Mouse (Mus musculus): ENCODE results near the gene Blzf1. TPM values are rescaled to one million over a fixed set of nuclear protein-coding genes. Genes with fewer than 3 reads are reported as not detected.

Blzf1 gene
- polyA plus RNA-seq, 1 experiment from 2014 or later = 33.7 TPM

DNA sequence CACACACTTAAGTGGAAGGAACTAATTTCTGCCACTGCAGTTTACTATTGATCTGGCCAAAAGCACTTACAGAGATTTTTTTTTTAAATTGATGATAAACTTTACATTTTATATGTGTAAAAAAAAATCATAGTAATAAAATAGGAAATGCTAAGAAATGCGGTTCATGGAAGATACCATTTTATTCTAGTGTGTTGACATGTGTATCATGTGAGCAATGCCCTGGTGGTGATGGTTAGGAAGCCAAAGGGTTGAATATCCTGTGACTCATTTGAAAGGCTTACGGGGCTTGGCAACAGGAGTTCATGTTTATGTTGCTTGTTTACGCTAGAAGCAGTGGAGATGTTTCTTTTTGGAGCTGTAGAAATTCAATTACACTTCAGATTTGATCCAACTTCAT is 30.7 kb downstream of the Blzf1 start:
- H3K4me1 ChIP-seq (replicated peaks; ENCODE audit: control insufficient read depth, insufficient read depth, low read length) = no peaks in the 10 kb centered on the region
- H3K4me2 ChIP-seq (ENCODE audit: low read length) = no peak overlapping the region
- no peak overlapping the region for H3K4me3 ChIP-seq (replicated peaks; ENCODE audit: low read length)
- H3K9me3 ChIP-seq (ENCODE audit: control insufficient read depth, low read length) = no peaks in the 10 kb centered on the region
- peaks cover 2% of the 10 kb centered on the region; the same call in 1 of the 2 replicates for H3K36me3 ChIP-seq (ENCODE audit: control insufficient read depth, insufficient read depth)
- WGBS = 86% methylated on average over 3 of the region's 3 CpGs
- no peak overlapping the region for H3K9ac ChIP-seq (replicated peaks; ENCODE audit: low read depth, low read length)
- no peaks in the 10 kb centered on the region for H3K27me3 ChIP-seq (replicated peaks; ENCODE audit: control insufficient read depth, insufficient read depth, low read length)
- no peak overlapping the region for H3K27ac ChIP-seq (ENCODE audit: low read length)
- no peak for ATAC-seq

DNA sequence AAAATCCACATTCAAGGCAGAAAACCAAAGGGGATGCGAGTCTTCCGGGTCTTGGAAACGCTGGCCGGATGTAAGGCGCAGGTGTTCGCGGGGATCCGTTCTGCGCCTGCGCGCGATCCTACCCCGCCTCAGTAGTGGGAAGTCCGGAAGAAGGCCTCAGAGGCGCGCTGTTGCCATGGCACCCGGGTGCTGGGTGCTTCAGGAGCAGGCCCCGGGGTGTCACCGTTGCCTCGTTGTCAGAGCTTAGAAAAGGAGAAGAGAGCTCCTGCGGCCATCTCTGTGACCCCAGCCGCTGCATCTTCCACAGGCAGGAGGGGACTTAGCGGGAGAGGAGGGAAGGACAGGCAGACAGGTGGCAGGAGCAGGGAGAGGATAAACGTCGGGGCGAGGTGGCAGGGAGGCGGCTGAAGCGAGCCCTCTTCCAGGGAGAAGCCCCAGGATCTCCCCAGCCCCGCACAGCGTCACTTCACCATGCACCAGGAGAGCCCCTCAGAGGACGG is 31.8 kb downstream of the Blzf1 start, which contains the start of gene Ccdc181:
Gene Ccdc181, plus strand, starts transcription at position 131 of the 500 bp plus-strand sequence.
- peaks cover under 1% of the 10 kb centered on the region; the same call in 1 of the 2 replicates for H3K36me3 ChIP-seq (ENCODE audit: control insufficient read depth, insufficient read depth)
- WGBS = under 1% methylated on average over 30 of the region's 31 CpGs

DNA sequence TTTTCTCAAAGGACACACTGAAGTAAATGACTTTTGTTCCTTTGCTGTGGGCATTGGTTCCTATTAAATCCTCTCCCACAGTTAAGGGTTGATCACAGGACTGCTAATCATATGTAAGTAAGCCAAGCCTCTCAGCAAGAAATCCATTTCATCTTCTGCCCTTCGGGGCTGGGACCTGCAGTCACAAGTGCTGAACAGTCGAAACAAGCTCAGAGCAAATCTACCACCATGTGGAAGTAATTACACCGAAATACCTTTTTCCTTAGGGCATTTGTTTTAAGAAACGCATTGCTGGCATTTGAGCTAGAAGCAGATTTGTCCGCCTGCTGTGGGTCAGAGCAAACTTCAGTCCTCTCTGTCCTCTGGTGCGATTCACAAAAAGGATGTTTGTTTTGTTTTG is 33.6 kb downstream of the Blzf1 start:
- H3K9ac ChIP-seq (replicated peaks; ENCODE audit: low read depth, low read length) = no peak overlapping the region
- WGBS = 80% methylated on average over 6 of the region's 6 CpGs
- no peaks in the 10 kb centered on the region for H3K27me3 ChIP-seq (replicated peaks; ENCODE audit: control insufficient read depth, insufficient read depth, low read length)
- no peaks in the 10 kb centered on the region for H3K9me3 ChIP-seq (ENCODE audit: control insufficient read depth, low read length)
- no peak overlapping the region for H3K4me2 ChIP-seq (ENCODE audit: low read length)
- H3K36me3 ChIP-seq (ENCODE audit: control insufficient read depth, insufficient read depth) = no peaks in the 10 kb centered on the region
- no peak overlapping the region for H3K4me3 ChIP-seq (replicated peaks; ENCODE audit: low read length)
- no peak overlapping the region for H3K27ac ChIP-seq (ENCODE audit: low read length)
- ATAC-seq = no peak
- no peaks in the 10 kb centered on the region for H3K4me1 ChIP-seq (replicated peaks; ENCODE audit: control insufficient read depth, insufficient read depth, low read length)

More for the DNA sequence above, 31.8 kb downstream of the Blzf1 start, which contains the start of gene Ccdc181:
- Histone ChIP-seq H3K4me3 (replicated peaks; ENCODE audit: low read length) (peak within 1 kb of the TSS; percentile 86), H3K4me1 (replicated peaks; ENCODE audit: control insufficient read depth, insufficient read depth, low read length) (no peaks in the 10 kb centered on the region), H3K4me2 (ENCODE audit: low read length) (peak within 1 kb of the TSS; percentile 65), H3K9ac (replicated peaks; ENCODE audit: low read depth, low read length) (peak within 1 kb of the TSS; percentile 77), H3K27ac (ENCODE audit: low read length) (peak within 1 kb of the TSS; percentile 83), H3K27me3 (replicated peaks; ENCODE audit: control insufficient read depth, insufficient read depth, low read length) (no peaks in the 10 kb centered on the region), H3K9me3 (ENCODE audit: control insufficient read depth, low read length) (no peaks in the 10 kb centered on the region)
- ATAC-seq = peak; percentile 100

DNA sequence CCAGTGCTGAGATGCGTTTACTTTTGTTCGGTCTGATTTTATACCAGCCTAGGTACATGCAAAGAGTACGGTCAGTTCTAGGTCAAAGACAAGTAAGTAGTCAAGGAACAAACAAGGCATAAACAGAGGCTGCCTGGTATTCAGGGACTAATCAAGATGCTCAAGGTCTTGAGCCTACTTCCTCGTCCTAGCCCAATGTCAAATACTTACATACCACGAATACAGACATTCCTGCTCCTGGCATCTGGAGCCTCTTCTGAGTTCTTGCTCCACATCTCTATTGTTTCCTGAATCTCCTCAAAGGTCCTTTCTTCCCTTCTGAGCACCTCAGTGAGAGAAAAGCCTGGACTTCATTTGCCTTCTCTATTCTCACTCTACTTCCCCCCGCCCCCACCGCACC is 36.3 kb downstream of the Blzf1 start:
- Histone ChIP-seq H3K9ac (replicated peaks; ENCODE audit: low read depth, low read length) (no peak overlapping the region), H3K36me3 (ENCODE audit: control insufficient read depth, insufficient read depth) (no peaks in the 10 kb centered on the region), H3K4me3 (replicated peaks; ENCODE audit: low read length) (no peak overlapping the region), H3K27me3 (replicated peaks; ENCODE audit: control insufficient read depth, insufficient read depth, low read length) (no peaks in the 10 kb centered on the region), H3K27ac (ENCODE audit: low read length) (no peak overlapping the region), H3K4me2 (ENCODE audit: low read length) (no peak overlapping the region), H3K4me1 (replicated peaks; ENCODE audit: control insufficient read depth, insufficient read depth, low read length) (no peaks in the 10 kb centered on the region), H3K9me3 (ENCODE audit: control insufficient read depth, low read length) (no peaks in the 10 kb centered on the region)
- WGBS = 90% methylated on average over 7 of the region's 7 CpGs
- ATAC-seq = no peak

DNA sequence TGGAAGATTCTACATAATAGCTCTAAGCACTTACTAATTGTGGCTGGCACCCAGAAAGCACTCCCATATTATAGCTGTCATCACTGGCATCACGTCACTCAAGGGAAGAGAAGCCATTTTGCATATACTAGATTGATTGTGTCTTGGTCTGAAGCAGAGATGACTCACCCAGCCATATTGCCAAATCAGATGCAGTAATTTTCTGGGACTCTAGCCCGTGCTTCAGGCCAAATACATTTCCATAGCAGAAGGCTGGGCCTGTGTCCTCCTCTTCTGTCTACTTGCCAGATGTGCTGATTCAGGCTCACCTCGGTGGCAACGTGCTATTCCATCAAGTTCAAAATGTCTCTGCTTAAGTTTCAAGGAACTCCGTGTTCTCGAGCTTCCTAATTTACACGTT is 45.7 kb downstream of the Blzf1 start:
- Histone ChIP-seq H3K27me3 (replicated peaks; ENCODE audit: control insufficient read depth, insufficient read depth, low read length) (no peaks in the 10 kb centered on the region), H3K27ac (ENCODE audit: low read length) (no peak overlapping the region), H3K36me3 (ENCODE audit: control insufficient read depth, insufficient read depth) (no peaks in the 10 kb centered on the region; the same call in 1 of the 2 replicates), H3K4me3 (replicated peaks; ENCODE audit: low read length) (no peak overlapping the region), H3K9ac (replicated peaks; ENCODE audit: low read depth, low read length) (no peak overlapping the region), H3K4me2 (ENCODE audit: low read length) (no peak overlapping the region), H3K9me3 (ENCODE audit: control insufficient read depth, low read length) (no peaks in the 10 kb centered on the region), H3K4me1 (replicated peaks; ENCODE audit: control insufficient read depth, insufficient read depth, low read length) (no peaks in the 10 kb centered on the region)
- peak; percentile 79 for ATAC-seq
- WGBS = 78% methylated on average over 7 of the region's 7 CpGs

DNA sequence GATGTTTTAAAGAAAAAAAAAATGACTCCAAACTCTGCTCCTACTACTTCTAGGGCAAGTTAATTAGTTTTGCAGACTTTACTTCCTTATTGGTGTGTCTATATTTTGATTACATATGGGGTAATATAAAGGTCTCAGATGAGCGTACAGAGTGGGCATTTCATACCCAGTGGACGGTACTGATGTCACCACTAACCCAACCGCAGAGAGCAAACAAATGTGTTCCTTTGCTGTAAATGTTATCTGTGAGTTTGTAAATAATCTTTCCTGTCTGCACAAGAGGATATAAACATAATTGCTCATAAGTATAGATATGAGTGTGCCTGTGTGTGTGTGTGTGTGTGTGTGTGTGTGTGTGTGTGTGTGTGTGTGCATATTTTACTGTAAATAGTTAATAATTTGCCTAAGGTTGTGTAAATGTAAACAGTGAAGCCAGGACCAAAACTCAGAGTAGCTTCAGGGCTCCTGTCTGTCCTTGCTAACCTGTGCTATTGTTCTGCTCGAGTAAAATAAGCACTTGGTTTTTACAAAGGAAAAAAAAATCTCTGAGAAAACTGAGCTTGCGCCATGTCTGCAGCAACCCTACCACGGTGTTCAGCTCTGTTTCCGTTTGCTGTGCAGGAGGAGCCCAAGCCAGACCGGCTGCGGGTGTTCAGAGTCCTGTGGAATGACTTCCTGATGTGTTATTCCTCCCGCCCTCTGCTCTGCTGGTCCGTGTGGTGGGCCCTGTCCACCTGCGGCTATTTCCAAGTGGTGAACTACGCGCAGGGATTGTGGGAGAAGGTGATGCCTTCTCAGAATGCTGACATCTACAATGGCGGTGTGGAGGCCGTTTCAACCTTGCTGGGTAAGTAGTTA is 46.9 kb downstream of the Blzf1 start:
- Histone ChIP-seq H3K4me3 (replicated peaks; ENCODE audit: low read length) (no peak overlapping the region), H3K4me1 (replicated peaks; ENCODE audit: control insufficient read depth, insufficient read depth, low read length) (no peaks in the 10 kb centered on the region), H3K27me3 (replicated peaks; ENCODE audit: control insufficient read depth, insufficient read depth, low read length) (no peaks in the 10 kb centered on the region), H3K9ac (replicated peaks; ENCODE audit: low read depth, low read length) (no peak overlapping the region), H3K36me3 (ENCODE audit: control insufficient read depth, insufficient read depth) (no peaks in the 10 kb centered on the region; the same call in 1 of the 2 replicates), H3K9me3 (ENCODE audit: control insufficient read depth, low read length) (no peaks in the 10 kb centered on the region), H3K27ac (ENCODE audit: low read length) (no peak overlapping the region), H3K4me2 (ENCODE audit: low read length) (no peak overlapping the region)
- no peak for ATAC-seq
- 91% methylated on average over 16 of the region's 16 CpGs for WGBS

DNA sequence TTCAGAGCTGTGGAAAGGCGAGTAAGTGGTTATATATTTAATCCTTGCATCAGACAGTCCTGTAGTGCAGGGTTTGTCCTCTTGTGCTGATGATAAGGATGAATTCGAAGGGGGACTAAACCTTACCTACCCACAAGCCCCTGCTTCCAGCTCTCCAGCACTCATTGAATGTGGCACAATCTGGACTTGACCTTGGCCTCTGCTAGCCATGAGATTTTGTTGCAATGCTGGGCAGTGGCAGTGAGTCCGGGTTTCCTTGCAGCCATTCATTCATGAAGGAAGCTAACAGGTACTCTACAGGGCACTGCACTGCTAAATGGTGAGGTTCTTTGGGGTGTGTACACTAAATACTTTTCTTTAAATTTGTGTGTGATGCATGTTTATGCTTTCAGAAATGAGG is 52.5 kb downstream of the Blzf1 start:
- WGBS = 82% methylated on average over 3 of the region's 3 CpGs
- H3K9me3 ChIP-seq (ENCODE audit: control insufficient read depth, low read length) = no peaks in the 10 kb centered on the region
- H3K36me3 ChIP-seq (ENCODE audit: control insufficient read depth, insufficient read depth) = no peaks in the 10 kb centered on the region; the same call in 1 of the 2 replicates
- no peaks in the 10 kb centered on the region for H3K27me3 ChIP-seq (replicated peaks; ENCODE audit: control insufficient read depth, insufficient read depth, low read length)
- no peak overlapping the region for H3K4me3 ChIP-seq (replicated peaks; ENCODE audit: low read length)
- ATAC-seq = no peak
- no peak overlapping the region for H3K4me2 ChIP-seq (ENCODE audit: low read length)
- H3K27ac ChIP-seq (ENCODE audit: low read length) = no peak overlapping the region
- H3K9ac ChIP-seq (replicated peaks; ENCODE audit: low read depth, low read length) = no peak overlapping the region
- peaks cover 11% of the 10 kb centered on the region for H3K4me1 ChIP-seq (replicated peaks; ENCODE audit: control insufficient read depth, insufficient read depth, low read length)

DNA sequence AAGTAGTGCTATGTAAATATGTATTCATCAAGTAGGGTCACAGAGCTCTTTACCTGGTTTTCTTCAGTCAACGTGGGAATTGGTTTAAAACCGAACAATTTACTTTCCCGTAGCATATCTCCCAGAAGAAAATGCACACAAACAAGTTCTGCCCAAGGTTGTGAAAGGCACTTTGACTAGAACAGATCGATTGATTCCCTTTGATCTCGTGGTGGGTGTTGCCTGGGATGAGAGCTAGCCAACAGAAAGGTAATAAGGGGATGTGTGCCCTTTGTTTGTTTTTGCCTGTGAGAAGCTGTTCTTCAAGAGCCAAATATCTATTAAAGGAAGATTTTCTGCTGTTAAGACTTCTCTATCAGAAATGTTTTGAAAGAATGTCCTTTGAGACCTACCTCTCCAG is 54.7 kb downstream of the Blzf1 start:
- H3K9ac ChIP-seq (replicated peaks; ENCODE audit: low read depth, low read length) = no peak overlapping the region
- H3K4me3 ChIP-seq (replicated peaks; ENCODE audit: low read length) = no peak overlapping the region
- no peaks in the 10 kb centered on the region for H3K27me3 ChIP-seq (replicated peaks; ENCODE audit: control insufficient read depth, insufficient read depth, low read length)
- ATAC-seq = no peak
- H3K27ac ChIP-seq (ENCODE audit: low read length) = no peak overlapping the region
- no peak overlapping the region for H3K4me2 ChIP-seq (ENCODE audit: low read length)
- WGBS = 80% methylated on average over 5 of the region's 5 CpGs
- H3K9me3 ChIP-seq (ENCODE audit: control insufficient read depth, low read length) = no peaks in the 10 kb centered on the region
- H3K36me3 ChIP-seq (ENCODE audit: control insufficient read depth, insufficient read depth) = no peaks in the 10 kb centered on the region; the same call in 1 of the 2 replicates
- peaks cover 19% of the 10 kb centered on the region for H3K4me1 ChIP-seq (replicated peaks; ENCODE audit: control insufficient read depth, insufficient read depth, low read length)

DNA sequence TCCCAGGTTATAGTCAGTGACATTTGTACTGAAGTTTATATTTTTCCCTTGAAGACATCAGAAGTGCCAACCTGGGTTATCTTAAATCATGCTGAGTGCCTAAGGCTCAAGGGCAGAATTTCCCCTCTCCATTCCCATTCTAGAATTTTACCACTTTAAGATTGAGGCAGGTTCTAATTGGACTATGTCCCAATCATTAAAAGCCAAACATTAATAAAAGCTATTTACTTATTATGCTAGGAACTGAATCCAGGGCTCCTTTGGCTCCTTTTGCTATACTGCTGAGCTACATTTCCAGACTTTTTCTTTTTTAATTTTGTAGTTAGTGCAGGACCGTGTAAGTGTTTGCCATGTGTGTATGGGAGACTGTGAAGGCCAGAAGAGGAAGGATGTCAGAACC is 55.9 kb downstream of the Blzf1 start:
- no peak for ATAC-seq
- no peak overlapping the region for H3K4me2 ChIP-seq (ENCODE audit: low read length)
- H3K9me3 ChIP-seq (ENCODE audit: control insufficient read depth, low read length) = no peaks in the 10 kb centered on the region
- no peak overlapping the region for H3K4me3 ChIP-seq (replicated peaks; ENCODE audit: low read length)
- 90% methylated on average over 1 of the region's 1 CpGs for WGBS
- H3K4me1 ChIP-seq (replicated peaks; ENCODE audit: control insufficient read depth, insufficient read depth, low read length) = peaks cover 19% of the 10 kb centered on the region
- no peak overlapping the region for H3K27ac ChIP-seq (ENCODE audit: low read length)
- H3K36me3 ChIP-seq (ENCODE audit: control insufficient read depth, insufficient read depth) = no peaks in the 10 kb centered on the region
- H3K27me3 ChIP-seq (replicated peaks; ENCODE audit: control insufficient read depth, insufficient read depth, low read length) = no peaks in the 10 kb centered on the region
- H3K9ac ChIP-seq (replicated peaks; ENCODE audit: low read depth, low read length) = no peak overlapping the region

Measured in forebrain, embryonic 16.5 days (tissue).